Mouse (Mus musculus) layer of hippocampus, postnatal 25 days (tissue): ENCODE measurements around the gene Gm10135. TPM values are rescaled to one million over a fixed set of nuclear protein-coding genes. Genes with fewer than 3 reads are reported as not detected.
"Not testable (repeated sequence)": the region's sequence is repeated elsewhere in the genome, so short reads cannot be mapped to it uniquely, and the experiment has no call there.

Experiments
- DNase-seq, 2 experiments: peaks; one replicate each; pipeline ENCODE4 v3.0.0; 2022; ENCODE audit warnings: mixed read lengths in 2 of 2, low spot score in 1 of 2; ENCODE audit errors: extremely low spot score in 1 of 2
- total RNA-seq, 2 experiments: library from RNA; stranded (reverse); gene quantifications; 2 replicates each; pipeline ENCODE4 v1.2.3; 2021

The Gm10135 gene
- total RNA-seq: not detected

DNA sequence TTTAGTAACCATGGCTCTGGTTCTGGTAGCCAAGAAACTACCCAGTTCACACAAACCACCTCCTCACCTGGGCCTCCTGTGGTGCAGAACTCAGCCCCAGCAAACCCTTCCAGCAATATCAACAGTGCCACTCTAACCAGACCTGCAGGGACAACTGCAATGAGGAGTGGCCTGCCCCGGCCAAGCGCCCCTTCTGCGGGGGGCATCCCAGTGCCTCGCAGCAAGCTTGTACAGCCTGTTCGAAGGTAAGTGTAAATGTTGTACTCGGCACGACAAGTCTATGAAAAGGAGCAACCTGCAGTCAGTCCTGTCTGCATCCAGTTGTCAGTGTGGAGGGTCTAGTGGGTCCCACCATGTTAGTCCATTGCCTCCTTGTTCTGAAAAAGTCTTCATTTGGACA lies at the start of gene Gm10135:
TSS of gene Gm10135 (minus strand) at position 101 of the 400 bp plus-strand sequence.
- DNase-seq: no peak

DNA sequence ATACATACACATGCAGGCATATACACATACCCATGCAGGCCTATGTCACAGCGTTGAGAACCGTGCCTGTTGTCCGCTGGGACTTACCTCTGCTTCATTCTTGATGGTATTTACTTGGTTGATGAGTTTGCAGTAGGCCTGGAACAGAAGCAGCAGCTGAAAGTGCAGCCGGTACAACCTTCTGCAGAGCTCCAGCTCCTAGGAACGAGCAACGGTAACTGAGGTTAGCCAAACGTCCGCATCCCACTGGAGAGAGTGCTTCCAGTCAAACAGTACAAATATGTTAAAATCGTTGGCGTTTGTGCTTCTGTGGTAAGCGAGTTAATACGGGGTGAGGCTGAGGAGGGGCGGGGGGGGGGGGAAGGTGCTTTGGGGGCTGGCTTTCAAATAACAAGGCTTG lies 49.3 kb upstream of the Gm10135 start:
- no peak for DNase-seq

DNA sequence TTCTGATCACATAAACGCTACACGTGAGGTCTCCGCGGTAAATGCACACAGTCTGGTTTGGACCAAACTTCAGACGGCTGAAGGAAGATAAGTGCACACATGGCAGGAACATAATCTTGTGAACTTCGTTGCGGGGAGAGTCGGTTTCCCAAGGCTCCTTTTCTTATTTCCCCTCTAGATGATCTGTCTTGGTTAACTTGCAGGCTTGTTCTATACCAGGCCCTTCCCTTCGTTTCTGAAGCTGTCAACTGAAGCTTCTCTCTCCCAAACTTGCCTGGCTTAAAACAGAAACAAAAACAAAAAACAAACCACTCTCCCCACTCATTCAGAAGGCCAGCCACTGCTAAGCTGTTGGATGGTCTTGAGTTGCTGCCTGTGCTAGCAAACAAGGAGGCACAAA lies 40.2 kb upstream of the Gm10135 start:
- DNase-seq: no peak

DNA sequence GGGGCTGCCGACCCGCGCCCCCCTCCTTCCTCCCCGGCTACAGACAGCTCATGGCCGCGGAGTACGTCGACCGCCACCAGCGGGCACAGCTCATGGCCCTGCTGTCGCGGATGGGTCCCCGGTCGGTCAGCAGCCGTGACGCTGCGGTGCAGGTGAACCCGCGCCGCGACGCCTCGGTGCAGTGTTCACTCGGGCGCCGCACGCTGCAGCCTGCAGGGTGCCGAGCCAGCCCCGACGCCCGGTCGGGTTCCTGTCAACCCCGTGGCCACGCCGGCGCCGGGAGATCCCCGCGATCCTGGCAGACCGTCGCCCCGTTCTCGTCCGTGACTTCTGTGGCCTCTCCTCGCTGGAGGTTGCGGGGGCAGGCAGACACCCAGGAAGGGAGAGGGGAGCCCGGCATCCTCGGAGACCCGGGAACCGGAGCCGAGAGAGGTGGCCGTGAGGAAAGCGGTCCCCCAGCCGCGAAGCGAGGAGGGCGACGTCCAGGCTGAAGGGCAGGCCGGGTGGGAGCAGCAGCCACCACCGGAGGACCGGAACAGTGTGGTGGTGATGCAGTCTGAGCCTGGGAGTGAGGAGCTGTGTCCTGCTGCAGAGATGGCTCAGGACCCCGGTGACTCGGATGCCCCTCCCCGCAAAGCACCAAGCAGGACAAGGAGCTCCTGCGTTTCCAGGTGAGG lies 39.2 kb upstream of the Gm10135 start:
- DNase-seq: not testable (repeated sequence)

DNA sequence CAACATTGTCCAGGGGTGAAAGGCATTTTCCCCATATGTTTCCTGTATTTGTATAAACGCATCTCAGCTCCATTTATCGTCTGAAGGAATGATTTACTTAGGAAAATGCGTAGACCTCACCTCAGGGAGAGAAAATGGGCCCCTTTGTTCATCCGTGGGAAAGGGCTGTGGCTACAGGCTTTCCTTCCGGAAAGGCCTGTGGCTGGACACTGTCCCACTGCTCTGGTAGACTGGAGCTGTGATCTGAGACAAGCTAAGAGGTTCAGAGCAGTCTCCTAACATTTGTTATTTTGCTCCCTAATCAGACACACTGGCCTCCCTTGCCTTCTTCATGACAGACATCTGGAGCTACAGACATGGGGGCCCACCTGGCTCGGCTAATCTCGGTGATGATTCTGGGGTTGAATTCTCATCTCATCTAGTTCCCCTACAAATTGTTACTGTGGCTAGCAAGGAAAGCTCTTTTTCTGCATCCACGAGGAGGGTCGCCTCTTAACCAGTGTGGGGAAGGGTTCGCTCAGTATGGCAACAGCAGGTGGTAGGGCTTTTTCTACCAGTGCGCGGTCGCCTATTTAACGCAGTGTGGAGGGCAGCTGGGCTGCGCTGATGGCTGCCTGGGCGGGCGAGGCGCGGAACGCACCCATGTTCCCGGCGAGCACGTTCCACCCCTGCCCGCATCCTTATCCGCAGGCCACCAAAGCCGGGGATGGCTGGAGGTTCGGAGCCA lies 38.5 kb upstream of the Gm10135 start:
- DNase-seq: not testable (repeated sequence)

DNA sequence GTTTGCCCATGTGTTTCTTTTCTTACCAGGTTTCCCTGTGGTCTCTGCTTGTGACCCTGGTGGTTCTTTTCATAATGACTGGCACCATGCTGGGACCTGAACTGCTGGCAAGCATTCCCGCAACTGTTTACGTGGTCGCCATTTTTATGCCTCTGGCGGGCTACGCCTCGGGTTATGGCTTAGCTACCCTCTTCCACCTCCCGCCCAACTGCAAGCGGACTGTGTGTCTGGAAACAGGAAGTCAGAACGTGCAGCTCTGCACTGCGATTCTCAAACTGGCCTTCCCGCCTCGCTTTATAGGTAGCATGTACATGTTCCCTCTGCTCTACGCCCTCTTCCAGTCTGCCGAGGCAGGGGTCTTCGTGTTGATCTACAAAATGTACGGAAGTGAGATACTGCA lies 37.3 kb upstream of the Gm10135 start:
- DNase-seq: not testable (repeated sequence)

GRCm38 (mm10) chr5:73008230-73008629 lies 33.7 kb upstream of the Gm10135 start:
- DNase-seq: not testable (repeated sequence)

DNA sequence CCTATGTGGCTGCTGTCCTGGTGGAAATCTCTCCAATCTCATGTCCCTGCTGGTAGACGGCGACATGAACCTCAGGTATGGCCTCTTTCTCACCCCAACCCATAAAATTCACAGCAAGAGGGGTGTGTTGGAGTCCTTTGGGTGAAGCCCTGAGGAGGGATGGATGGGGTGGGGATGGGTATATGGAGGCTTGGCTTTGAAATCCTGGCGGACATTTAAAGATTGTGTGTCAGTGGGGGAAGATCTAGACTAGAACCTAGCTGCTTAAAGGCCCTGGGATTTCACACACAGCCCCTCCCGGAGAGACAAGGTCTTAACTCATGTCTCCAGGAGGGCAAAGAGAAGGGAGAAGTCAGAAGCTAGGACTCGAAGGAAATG lies 33.1 kb upstream of the Gm10135 start:
- no peak for DNase-seq

GRCm38 (mm10) chr5:73006784-73007581 lies 32.5 kb upstream of the Gm10135 start, which contains the start of gene Slc10a4:
Gene Slc10a4 (plus strand): TSS chr5:73006883.
- no peak for DNase-seq

DNA sequence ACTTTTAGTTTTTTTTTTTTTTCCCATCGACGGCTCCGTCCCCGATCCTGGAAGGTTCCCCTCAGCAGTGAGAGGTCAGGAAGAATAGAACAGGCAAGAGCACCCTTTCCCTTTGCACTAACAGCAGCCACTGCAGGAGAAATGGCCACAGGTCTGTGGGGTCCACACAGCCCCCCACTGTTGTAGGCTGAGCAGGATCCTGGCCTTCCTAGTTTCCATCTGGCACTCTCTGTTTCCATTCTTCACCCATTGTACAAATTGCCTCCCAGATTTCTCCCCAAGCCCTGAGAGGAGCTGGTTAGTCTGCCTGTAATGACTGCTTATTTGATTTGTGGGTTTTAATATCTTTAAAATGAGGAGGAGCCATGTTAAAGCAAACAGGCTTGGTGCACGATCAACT lies 29.5 kb upstream of the Gm10135 start:
- no peak for DNase-seq

GRCm38 (mm10) chr5:72998546-72998945 lies 24.0 kb upstream of the Gm10135 start:
- not testable (repeated sequence) for DNase-seq

DNA sequence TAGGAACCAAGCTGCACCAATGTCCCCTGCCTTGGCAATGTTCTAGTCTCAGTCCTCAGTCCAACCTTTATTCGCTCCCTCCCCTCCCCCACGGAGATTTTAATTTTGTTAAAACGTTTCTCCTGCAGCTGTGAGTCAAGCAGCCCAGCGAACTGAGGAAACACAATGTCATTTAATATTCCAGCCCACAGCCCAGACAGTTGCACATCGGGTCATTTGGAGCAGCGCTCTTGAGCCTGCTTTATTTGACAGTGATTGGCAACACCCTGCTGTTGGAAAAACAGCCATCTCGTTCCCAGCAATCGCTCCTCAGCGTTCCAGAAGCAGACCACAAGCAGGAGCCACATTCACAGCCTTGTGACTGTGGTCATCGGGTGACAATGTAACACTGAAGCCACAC lies 20.9 kb upstream of the Gm10135 start:
- DNase-seq: no peak

DNA sequence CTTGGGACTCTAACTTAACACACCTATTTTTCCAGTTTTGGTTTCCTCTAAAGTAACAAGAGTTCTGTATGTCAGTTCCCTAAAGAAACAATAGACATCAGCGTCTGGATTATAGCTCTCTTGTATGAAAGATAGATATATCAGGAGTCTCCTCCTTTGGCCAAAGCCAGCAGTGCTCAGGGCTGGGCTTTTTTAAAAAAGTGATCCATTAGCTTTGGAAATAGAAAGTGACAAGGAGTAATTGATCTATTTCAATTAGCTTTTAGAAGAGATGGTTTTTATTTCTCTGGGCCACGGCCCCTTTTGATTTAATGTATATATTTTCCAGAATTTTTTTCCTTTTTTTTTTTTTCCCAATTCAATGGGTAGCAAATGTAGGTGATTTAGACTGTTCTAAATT lies 20.4 kb upstream of the Gm10135 start:
- no peak for DNase-seq

DNA sequence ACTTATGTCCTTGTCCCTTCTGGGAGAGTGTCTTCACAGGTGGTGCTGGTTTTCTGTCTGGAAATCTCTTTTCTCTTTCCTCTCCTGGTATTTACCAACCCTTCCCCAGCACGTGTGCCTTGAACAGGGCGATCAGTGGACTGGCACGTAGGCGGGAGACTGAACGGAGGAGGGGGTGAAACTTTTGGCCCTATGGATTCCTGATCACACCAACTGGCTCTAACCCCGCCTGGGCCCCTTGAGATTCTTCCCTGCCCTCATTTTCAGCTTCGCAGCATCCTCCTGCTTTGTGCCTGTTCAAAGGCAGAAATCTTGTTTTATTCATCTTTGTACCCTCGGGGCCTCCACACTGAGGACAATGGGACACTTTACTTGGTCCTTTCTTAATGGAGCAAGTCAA lies 19.9 kb upstream of the Gm10135 start:
- DNase-seq: no peak

- no peak for DNase-seq
Measured at GRCm38 (mm10) chr5:72992474-72992873, 18.0 kb upstream of the Gm10135 start.

DNA sequence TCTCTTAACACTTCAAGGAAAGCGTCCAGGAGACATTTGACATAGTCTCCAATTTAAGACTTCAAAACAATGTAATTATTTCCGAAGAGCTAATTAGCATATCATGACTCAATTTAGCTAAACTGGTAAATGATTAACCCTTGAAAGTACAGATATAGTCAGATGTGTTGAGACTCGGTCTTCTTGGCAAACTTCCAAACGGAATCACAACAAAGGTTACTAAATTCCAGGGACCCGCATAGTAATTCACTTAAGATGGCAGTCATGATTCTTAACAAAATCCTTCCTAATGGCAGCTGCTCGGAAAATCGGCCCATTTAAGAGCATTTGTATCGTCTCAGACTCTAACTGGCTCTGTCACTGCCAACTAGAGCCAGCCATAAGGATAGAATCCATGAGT lies 15.3 kb upstream of the Gm10135 start:
- DNase-seq: no peak

DNA sequence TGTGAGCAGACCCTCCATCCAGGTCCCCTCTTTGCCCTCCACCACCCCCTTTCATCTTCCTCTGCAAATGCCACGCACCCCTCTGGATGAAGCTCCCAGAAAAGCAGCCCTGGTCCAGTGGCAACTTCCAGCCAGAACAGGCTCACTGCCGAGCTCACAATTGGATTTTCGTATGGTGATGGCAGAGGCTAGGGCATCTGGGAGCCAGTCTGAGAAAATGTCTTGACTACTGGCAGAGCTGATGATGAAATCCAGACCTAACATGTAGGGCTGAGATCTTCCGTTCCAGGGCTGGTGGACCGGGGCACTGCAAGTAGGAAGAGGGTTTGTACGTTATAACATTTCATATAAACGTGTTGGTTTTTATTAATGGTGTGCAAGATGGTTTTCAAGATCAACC lies 13.3 kb upstream of the Gm10135 start:
- no peak for DNase-seq

- no peak for DNase-seq
Measured at GRCm38 (mm10) chr5:72984091-72984490, 9.6 kb upstream of the Gm10135 start.

DNA sequence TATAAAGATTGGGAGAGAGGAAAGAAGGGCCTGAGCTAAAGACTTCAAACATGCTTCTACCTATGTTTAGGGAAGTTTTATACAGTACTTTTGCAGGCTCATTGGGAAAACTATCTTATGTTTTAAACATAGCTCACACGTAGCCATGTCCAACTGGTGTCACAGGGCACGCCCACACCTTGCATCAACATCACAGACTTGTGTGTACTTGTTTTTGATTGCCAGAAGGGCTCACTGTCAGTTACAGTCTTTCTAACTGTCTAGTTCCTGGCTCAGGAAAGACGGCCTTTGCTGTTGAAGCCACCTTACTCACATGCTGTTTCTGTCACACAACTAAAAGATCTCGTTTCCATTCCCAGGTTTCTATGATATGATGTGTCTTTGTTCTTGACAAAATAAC lies 2.0 kb upstream of the Gm10135 start:
- no peak for DNase-seq

DNA sequence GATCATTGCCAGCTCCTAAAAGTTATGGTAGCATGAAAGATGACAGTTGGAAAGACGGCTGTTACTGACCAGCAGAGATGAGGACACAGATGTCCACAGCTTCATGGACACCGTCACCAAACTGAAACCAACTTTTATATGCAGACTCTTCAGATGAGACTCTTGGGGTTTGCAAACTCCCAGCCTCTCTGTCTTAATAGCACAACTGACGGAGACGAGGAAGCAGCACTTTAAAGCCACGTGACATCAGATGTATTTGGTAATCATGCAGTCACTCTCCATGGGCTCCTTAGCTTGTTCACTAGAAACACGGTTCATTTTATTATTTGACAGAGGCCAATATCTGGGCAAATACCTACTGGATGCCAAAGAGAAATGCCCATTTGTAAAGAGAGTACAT lies 1.5 kb upstream of the Gm10135 start:
- DNase-seq: no peak

DNA sequence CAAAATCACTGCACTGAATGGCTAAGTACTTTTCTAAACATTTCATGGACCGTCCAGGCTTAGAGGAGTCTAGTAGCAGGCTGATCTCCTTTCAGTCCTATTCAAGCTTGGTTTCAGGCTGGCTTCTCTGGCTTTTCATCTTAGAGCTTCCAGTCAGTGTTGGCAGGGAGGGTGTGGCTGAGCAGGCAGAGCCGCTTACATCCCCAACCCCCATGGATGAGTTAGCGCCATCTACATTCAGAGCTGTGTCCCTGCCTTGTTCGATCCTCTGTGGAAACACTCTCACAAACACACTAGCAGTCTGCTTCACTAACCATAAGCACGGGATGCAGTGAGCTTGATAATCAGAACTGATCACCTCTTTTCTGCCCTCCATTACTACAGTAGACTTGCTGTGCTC lies 1.6 kb downstream of the Gm10135 start:
- DNase-seq: no peak
